Mouse (Mus musculus) MEL-GATA-1-ER (cell line): ENCODE measurements at regions not wholly inside any gene's neighbourhood (a gene's known extent, or its start where the extent isn't known, plus 50 kb on each side); places are given as distances from the start of the nearest gene placed in this dataset.
A peak's percentile ranks its signal among the peaks of the same experiment; 100 is the strongest.

Experiments
- DNase-seq: peaks from one replicate; pipeline ENCODE4 v3.0.0-alpha.2; 2012; ENCODE audit warnings: low read depth; ENCODE audit errors: extremely low read depth

GRCm38 (mm10) chr2:81089121-81089520 lies 472.1 kb downstream of the Nup35 start:
- DNase-seq = no peak

- no peak for DNase-seq
Observed at GRCm38 (mm10) chr2:81105834-81106233, 488.8 kb downstream of the Nup35 start.

GRCm38 (mm10) chr2:81118757-81119156 lies 501.7 kb downstream of the Nup35 start:
- no peak for DNase-seq

GRCm38 (mm10) chr2:81120460-81121051 lies 503.5 kb downstream of the Nup35 start:
- no peak for DNase-seq

DNA sequence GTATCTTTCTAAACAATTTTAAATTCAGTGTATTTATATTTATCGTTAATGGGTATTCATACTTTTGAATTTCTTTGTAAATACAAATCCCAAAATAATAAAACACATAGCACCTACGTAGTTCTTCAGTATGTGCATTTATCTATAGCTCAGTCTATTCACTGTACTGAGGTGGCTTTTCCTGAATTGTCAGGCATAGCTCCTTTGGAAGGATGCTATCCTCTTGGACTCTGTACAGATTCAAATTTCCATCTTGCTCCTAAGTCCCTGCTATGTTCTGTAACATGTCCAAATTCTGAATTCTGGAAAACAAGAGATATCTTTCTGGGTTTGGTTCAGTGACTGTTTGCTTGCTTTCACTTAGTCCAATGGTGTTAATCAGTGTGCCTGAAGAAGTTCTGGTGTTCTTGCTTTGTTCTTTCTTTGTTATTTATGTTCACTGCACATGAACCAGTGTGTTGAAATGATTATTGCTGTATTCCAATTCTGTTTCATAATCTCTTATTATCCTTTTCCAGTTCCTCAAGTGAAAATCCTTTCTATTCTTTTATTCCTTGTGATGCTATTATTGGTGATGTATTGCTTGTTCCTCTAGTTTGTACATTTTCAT lies 519.5 kb downstream of the Nup35 start:
- no peak for DNase-seq

- DNase-seq = no peak
Observed at GRCm38 (mm10) chr2:81143600-81143999, 526.6 kb downstream of the Nup35 start.

GRCm38 (mm10) chr2:81146458-81146857 lies 529.4 kb downstream of the Nup35 start:
- no peak for DNase-seq

DNA sequence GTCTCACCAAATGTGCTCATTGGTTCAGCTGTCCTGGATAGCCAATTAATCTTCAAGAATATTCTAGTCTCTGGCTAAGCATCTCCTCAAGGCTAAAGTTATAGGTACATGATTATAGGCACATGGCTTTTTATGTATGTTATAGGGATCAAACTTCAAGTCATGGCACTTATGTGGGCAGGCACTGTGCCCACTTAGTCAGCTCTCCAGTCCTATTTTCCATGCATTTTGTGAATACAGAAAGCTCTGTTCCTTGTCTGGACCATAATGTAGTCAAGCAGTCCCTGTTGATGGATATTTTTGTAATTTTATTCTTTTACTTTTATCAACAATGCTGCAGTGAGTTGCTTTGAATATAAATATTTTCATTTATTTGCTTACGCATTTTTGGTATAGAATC lies 531.1 kb downstream of the Nup35 start:
- DNase-seq = no peak

DNA sequence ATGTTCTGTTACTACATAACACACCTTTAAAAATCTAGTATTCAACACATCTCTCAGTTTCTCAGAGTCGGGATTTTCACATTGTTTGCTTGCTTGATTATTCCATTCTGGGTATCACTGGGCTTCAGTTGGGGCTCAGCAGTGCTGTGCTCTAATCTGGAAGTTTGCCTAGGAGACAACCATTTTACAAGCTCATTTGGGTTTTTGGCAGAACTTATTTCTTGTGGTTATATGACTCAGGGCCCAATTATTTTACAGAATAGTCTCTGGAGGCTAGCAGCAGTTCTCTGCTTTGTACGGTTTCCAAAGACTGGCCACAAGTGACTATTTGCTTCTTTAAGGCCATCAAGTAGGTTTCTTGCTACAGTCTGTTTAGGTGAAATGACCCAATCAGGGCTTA lies 565.4 kb downstream of the Nup35 start:
- no peak for DNase-seq

- DNase-seq = peak; percentile 19
Observed at GRCm38 (mm10) chr2:81185976-81186375, 568.9 kb downstream of the Nup35 start.

DNA sequence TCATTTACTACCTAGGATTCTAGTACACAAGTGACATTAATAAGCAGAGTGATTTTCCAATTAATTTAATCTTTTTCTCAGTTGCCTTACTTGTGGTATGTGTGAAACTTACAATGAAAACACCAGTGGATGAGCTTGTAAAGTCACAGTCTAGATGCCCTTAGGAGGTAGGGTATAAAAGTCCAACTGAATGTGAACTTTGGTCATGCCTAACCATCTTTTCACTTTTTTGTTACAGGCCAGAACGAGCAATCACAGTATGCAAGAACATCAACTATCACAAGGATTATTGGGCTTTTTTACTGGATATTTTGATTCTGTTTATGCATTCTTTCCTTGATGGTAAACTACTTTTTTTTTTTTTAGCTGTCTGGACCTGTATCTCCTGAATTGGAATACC lies 573.8 kb downstream of the Nup35 start:
- no peak for DNase-seq

DNA sequence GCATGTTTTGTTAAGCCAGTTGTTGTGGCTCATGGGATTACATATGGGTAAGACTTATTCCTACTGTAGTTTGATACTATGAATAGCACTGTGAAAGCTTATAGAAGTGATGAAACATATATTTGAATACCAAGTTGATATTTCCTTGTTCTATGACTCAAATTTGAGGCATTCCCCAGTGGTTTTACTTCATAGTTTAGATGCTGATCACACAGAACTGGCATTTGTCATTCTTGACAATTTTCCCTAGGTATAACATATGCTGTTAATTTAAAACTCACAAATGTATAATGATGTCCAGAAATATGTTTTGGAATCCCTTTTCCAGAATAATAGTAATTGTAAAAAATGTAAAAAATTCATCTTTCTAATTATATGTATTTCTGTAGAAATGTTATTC lies 583.5 kb downstream of the Nup35 start:
- no peak for DNase-seq
